Mouse (Mus musculus): Measurements from ENCODE around the gene Nav2.

DNA sequence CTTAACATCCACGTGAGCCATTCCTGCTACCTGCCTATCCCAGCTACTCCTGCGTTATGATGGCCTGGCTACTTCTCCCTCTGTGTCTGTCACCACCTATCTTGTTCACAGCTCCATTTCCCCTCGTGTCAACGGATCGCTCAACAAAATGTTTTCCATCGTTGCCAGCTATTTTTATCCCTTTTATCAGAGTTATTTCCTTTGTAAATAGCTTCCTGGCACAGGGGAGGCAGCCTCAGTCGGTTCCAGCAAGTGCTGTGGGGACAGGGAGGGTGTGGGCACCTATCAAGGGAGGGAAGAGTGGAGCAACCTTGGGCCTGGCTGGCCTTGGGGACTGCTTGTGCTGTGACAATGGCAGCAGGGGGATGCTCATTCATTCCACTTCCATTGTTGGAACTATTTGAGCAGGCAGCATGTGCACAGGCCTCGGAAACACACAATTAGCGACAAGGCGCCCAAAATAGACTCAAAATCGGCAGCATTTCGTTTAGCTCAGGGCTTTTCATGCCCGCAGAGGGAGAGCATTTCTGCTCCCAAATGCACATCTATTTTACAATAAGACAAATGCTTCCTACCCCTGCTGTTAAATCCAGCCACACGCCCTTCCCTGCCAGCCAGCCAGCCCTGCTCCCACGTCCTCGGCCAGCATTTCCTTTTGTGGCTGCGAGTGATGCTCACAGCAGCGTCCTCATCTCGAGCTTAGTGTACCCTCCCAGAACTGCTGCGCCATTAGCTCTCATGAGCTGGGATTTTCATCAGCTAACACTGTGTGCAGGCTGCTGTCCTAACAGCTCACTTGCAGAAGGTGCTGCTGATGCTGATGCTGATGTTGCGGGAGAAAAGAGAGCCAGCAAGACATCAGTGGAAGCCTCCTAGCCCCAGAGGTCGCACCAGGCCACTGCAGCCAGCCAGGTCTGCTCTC, 237.5 kb downstream of the Nav2 start:
- TF ChIP-seq GATA1 (IDR thresholded peaks at IDR 0.05; ENCODE audit: borderline replicate concordance, low read length) (no peak), FLI1 (IDR thresholded peaks at IDR 0.05; ENCODE audit: low read length) (no peak)
